Mouse (Mus musculus) myocyte (in vitro differentiated cells): ENCODE measurements around the gene Chtop. TPM values are rescaled to one million over a fixed set of nuclear protein-coding genes. Genes with fewer than 3 reads are reported as not detected.

Experiments
- H3K27me3 ChIP-seq: one replicate; pipeline ENCODE4 v1.6.1; 2011; ENCODE audit not compliant: control insufficient read depth, insufficient read depth, insufficient read length
- H3K36me3 ChIP-seq: one replicate; pipeline ENCODE4 v1.6.1; 2011; ENCODE audit not compliant: control insufficient read depth, insufficient read depth
- H3K4me2 ChIP-seq: one replicate; pipeline ENCODE4 v1.6.1; 2011; ENCODE audit warnings: low read depth, control low read depth
- H3K4me3 ChIP-seq: one replicate; pipeline ENCODE4 v1.5.1; 2011; ENCODE audit warnings: mild to moderate bottlenecking, control low read depth, moderate library complexity
- H3K79me2 ChIP-seq: one replicate; pipeline ENCODE4 v1.6.1; 2011; ENCODE audit not compliant: control insufficient read depth, insufficient read depth
- H3ac ChIP-seq: one replicate; pipeline ENCODE4 v1.6.1; 2011; ENCODE audit not compliant: control insufficient read depth, insufficient read length
- CEBPB ChIP-seq: IDR thresholded peaks from 2 replicates; pipeline ENCODE4 v1.6.1; 2011; ENCODE audit warnings: mild to moderate bottlenecking, moderate library complexity; ENCODE audit not compliant: poor library complexity, insufficient read depth, severe bottlenecking
- E2F4 ChIP-seq: IDR thresholded peaks from one replicate; pipeline ENCODE4 v1.6.1; 2011; ENCODE audit warnings: mild to moderate bottlenecking, control low read depth, moderate library complexity; ENCODE audit not compliant: insufficient read depth
- MAX ChIP-seq: IDR thresholded peaks from one replicate; pipeline ENCODE4 v1.6.1; 2011; ENCODE audit warnings: low read depth, mild to moderate bottlenecking, control low read depth
- MYOD1 ChIP-seq, 3 experiments: IDR thresholded peaks; one replicate each; pipeline ENCODE4 v1.6.1; 2011; ENCODE audit warnings: control low read depth in 2 of 3, low read depth in 2 of 3, mild to moderate bottlenecking in 2 of 3, moderate library complexity in 1 of 3; ENCODE audit not compliant: insufficient read length in 2 of 3, control insufficient read depth in 1 of 3
- MYOG ChIP-seq, 3 experiments: IDR thresholded peaks; one replicate each; pipeline ENCODE4 v1.6.1; 2011; ENCODE audit warnings: control low read depth in 2 of 3, low read depth in 2 of 3, mild to moderate bottlenecking in 2 of 3; ENCODE audit not compliant: insufficient read length in 2 of 3, control insufficient read depth in 1 of 3, insufficient read depth in 1 of 3
- POLR2A ChIP-seq: IDR thresholded peaks from one replicate; pipeline ENCODE4 v1.6.1; 2011; ENCODE audit warnings: low read depth, mild to moderate bottlenecking, control low read depth, moderate library complexity; ENCODE audit not compliant: insufficient read length
- POLR2AphosphoS2 ChIP-seq: IDR thresholded peaks from one replicate; pipeline ENCODE4 v1.6.1; 2011; ENCODE audit warnings: low read depth, control low read depth; ENCODE audit not compliant: insufficient read length
- REST ChIP-seq: IDR thresholded peaks from one replicate; pipeline ENCODE4 v1.6.1; 2011; ENCODE audit warnings: mild to moderate bottlenecking, control low read depth, moderate library complexity; ENCODE audit not compliant: insufficient read depth, insufficient read length
- SRF ChIP-seq: IDR thresholded peaks from one replicate; pipeline ENCODE4 v1.6.1; 2011; ENCODE audit warnings: low read depth; ENCODE audit not compliant: control insufficient read depth, insufficient read length
- TCF12 ChIP-seq: IDR thresholded peaks from one replicate; pipeline ENCODE4 v1.6.1; 2011; ENCODE audit warnings: mild to moderate bottlenecking, control low read depth; ENCODE audit not compliant: poor library complexity, insufficient read depth, severe bottlenecking
- TCF3 ChIP-seq: IDR thresholded peaks from one replicate; pipeline ENCODE4 v1.6.1; 2011; ENCODE audit warnings: low read depth, control low read depth; ENCODE audit not compliant: insufficient read length
- USF1 ChIP-seq: IDR thresholded peaks from one replicate; pipeline ENCODE4 v1.6.1; 2011; ENCODE audit warnings: low read depth, mild to moderate bottlenecking, control low read depth, moderate library complexity
- polyA plus RNA-seq: library from polyadenylated mRNA; unstranded; fragments of >200 nt; fragmentation: generic; extraction: Trizol; gene quantifications from one replicate; pipeline ENCODE4 v1.2.1, GENCODE M21; 2012; ENCODE audit warnings: missing spikeins

The Chtop gene
- polyA plus RNA-seq, 1 experiment: 108 TPM

- peak within 1 kb of the TSS; percentile 64 for H3ac ChIP-seq
- H3K27me3 ChIP-seq: no peaks in the 10 kb centered on the region
- TF ChIP-seq REST (no peak), POLR2AphosphoS2 (no peak), USF1 (no peak), MYOG (IDR thresholded peaks at IDR 0.05; ENCODE audit: control insufficient read depth in 1 of 3, insufficient read depth in 1 of 3, insufficient read length in 2 of 3, low read depth in 2 of 3) (peak in 1 of 3 experiments; percentile 16), TCF3 (no peak), POLR2A (peak; percentile 66)
- H3K79me2 ChIP-seq: peaks cover 1% of the 10 kb centered on the region
- H3K36me3 ChIP-seq: no peaks in the 10 kb centered on the region
- H3K4me3 ChIP-seq: peak within 1 kb of the TSS; percentile 52
- peak within 1 kb of the TSS; percentile 96 for H3K4me2 ChIP-seq
Measured at GRCm38 (mm10) chr3:90513796-90514590, 4.7 kb upstream of the Chtop start, which contains the start of the genes S100a1 and S100a13. S100a1 (minus strand) TSS chr3:90514392. S100a13 (plus strand) TSS chr3:90514435.

- Histone ChIP-seq H3K4me2 (peak overlapping the region; percentile 96), H3K36me3 (no peaks in the 10 kb centered on the region), H3ac (peak overlapping the region; percentile 64), H3K27me3 (no peaks in the 10 kb centered on the region), H3K4me3 (peak overlapping the region; percentile 52), H3K79me2 (peaks cover 10% of the 10 kb centered on the region)
- TF ChIP-seq MAX (no peak), REST (no peak), CEBPB (no peak), POLR2AphosphoS2 (no peak), E2F4 (no peak), POLR2A (no peak), TCF12 (no peak), MYOG (IDR thresholded peaks at IDR 0.05; ENCODE audit: control insufficient read depth in 1 of 3, insufficient read depth in 1 of 3, insufficient read length in 2 of 3, low read depth in 2 of 3) (no peak), USF1 (no peak), SRF (no peak), MYOD1 (IDR thresholded peaks at IDR 0.05; ENCODE audit: control insufficient read depth in 1 of 3, insufficient read length in 2 of 3, low read depth in 2 of 3) (no peak), TCF3 (no peak)
Measured at GRCm38 (mm10) chr3:90512948-90513642, 3.8 kb upstream of the Chtop start.

- Histone ChIP-seq H3K27me3 (no peaks in the 10 kb centered on the region), H3K36me3 (peaks cover 5% of the 10 kb centered on the region), H3K4me2 (no peak overlapping the region), H3K79me2 (peaks cover 19% of the 10 kb centered on the region), H3ac (no peak overlapping the region), H3K4me3 (no peak overlapping the region)
- TF ChIP-seq SRF (no peak), MAX (no peak), POLR2AphosphoS2 (no peak), E2F4 (no peak), REST (no peak), CEBPB (no peak), TCF3 (no peak), USF1 (no peak), MYOD1 (IDR thresholded peaks at IDR 0.05; ENCODE audit: control insufficient read depth in 1 of 3, insufficient read length in 2 of 3, low read depth in 2 of 3) (no peak), POLR2A (no peak), MYOG (IDR thresholded peaks at IDR 0.05; ENCODE audit: control insufficient read depth in 1 of 3, insufficient read depth in 1 of 3, insufficient read length in 2 of 3, low read depth in 2 of 3) (no peak), TCF12 (no peak)
Measured at GRCm38 (mm10) chr3:90512276-90512675, 3.0 kb upstream of the Chtop start.

DNA sequence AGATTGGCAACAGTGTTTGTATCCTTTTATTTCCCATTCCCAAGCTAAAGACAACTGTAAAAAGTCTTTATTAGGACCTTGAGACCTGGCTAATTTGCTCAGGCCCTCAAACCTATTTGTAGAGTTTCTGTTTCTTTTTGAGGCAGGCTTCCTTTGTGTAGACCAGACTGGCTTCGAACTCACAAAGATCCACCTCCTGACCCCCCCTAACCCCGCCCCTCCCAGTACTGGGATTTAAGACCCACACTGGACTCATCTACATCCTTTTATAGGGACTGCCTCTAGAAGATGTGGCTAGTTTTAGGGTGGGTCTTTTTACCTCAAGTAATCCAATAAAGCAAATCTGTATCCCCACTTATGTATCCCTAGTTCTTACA is 437 bp upstream of the Chtop start:
- Histone ChIP-seq H3K36me3 (peaks cover 30% of the 10 kb centered on the region), H3ac (peak overlapping the region; percentile 65), H3K4me2 (peak overlapping the region; percentile 92), H3K27me3 (no peaks in the 10 kb centered on the region), H3K4me3 (peak overlapping the region; percentile 91), H3K79me2 (peaks cover 43% of the 10 kb centered on the region)
- no peak for TF ChIP-seq USF1
- TF ChIP-seq MYOG (IDR thresholded peaks at IDR 0.05; ENCODE audit: control insufficient read depth in 1 of 3, insufficient read depth in 1 of 3, insufficient read length in 2 of 3, low read depth in 2 of 3): no peak
- no peak for TF ChIP-seq MAX
- TF ChIP-seq TCF12: no peak
- no peak for TF ChIP-seq POLR2AphosphoS2
- TF ChIP-seq E2F4: no peak
- no peak for TF ChIP-seq REST
- TF ChIP-seq MYOD1 (IDR thresholded peaks at IDR 0.05; ENCODE audit: control insufficient read depth in 1 of 3, insufficient read length in 2 of 3, low read depth in 2 of 3): no peak
- TF ChIP-seq POLR2A: no peak
- no peak for TF ChIP-seq CEBPB
- TF ChIP-seq SRF: no peak
- no peak for TF ChIP-seq TCF3
